Mouse (Mus musculus): ENCODE measurements around the gene Eif3b.
"Not testable (repeated sequence)": the region's sequence is repeated elsewhere in the genome, so short reads cannot be mapped to it uniquely, and the experiment has no call there.

Eif3b gene

GRCm38 (mm10) chr5:140392701-140393100 is 26.4 kb upstream of the Eif3b start:
- DNase-seq (ENCODE audit: low read depth, low spot score) = no peak

GRCm38 (mm10) chr5:140396166-140396940 is 22.8 kb upstream of the Eif3b start:
- DNase-seq (ENCODE audit: low read depth, low spot score) = peak; percentile 46

GRCm38 (mm10) chr5:140402640-140403270 is 16.4 kb upstream of the Eif3b start:
- DNase-seq (ENCODE audit: low read depth, low spot score) = no peak

GRCm38 (mm10) chr5:140405126-140405525 is 14.0 kb upstream of the Eif3b start:
- DNase-seq (ENCODE audit: low read depth, low spot score) = no peak

GRCm38 (mm10) chr5:140406666-140407065 is 12.5 kb upstream of the Eif3b start:
- DNase-seq (ENCODE audit: low read depth, low spot score) = no peak

DNA sequence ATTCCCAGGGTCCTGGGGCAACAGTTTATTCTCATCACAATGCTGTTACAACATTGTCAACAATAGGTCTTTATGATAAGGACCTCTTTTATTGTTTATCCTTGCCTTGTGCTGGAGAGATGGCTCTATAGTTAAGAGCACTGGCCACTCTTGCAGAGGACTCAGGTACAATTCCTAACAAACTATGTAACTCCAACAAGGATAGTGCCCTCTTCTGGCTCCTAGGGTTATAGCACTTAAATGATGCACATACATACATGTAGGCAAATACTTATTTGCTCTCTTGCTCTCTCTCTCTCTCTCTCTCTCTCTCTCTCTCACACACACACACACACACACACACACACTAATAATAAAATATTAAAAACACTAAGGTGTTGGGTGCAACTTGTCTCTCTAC is 10.3 kb upstream of the Eif3b start:
- peak; percentile 60 for DNase-seq (ENCODE audit: low read depth, low spot score)

GRCm38 (mm10) chr5:140411339-140411738 is 7.8 kb upstream of the Eif3b start:
- DNase-seq (ENCODE audit: low read depth, low spot score) = peak; percentile 88

- peak; percentile 44 for DNase-seq (ENCODE audit: low read depth, low spot score)
These were observed 4.5 kb upstream of the Eif3b start for GRCm38 (mm10) chr5:140414647-140415046.

- peak; percentile 33 for DNase-seq (ENCODE audit: low read depth, low spot score)
These were observed 1.0 kb upstream of the Eif3b start for GRCm38 (mm10) chr5:140418106-140418488.

DNA sequence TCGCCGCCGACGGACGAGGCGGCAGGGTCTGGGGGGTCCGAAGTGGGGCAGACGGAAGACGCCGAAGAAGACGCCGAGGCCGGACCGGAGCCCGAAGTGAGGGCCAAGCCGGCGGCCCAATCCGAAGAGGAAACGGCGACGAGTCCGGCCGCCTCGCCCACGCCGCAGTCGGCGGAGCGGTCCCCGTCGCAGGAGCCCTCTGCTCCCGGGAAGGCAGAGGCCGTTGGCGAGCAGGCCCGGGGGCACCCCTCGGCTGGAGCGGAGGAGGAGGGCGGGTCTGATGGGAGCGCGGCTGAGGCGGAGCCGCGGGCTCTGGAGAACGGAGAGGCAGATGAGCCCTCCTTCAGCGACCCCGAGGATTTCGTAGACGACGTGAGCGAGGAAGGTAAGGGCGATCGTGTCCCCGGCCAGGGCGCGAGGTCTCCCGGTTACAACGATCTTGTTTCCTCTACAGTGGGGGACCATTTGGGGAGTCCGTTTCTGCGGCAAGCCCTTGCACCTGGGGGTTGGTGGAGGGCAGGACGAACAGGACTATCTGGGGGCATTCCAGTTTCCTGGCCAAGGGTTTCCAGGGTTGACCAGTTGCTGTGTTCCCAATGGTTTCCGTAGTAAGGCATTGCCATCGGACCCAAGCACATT is 433 bp downstream of the Eif3b start:
- DNase-seq (ENCODE audit: low read depth, low spot score) = no peak

DNA sequence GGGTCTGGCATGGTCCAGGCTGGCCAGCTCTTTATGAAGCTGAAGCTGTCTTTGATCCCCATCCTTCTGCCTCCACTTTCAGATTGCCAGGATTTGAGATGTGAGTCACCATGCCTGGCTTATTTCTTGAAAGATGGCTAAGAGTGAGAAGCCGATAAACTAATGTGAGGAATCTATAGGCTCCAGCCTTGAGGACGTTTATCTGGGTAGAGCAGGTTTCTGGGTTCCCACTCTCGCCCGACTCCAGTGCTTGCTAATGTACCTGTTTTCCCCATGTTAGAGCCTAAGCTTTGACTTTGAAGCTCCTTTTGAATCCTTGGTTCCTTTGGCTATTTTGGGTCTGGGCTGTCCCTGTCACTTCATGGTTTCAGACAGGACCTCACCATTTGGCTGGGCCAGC is 1.5 kb downstream of the Eif3b start:
- DNase-seq (ENCODE audit: low read depth, low spot score) = no peak

- no peak for DNase-seq (ENCODE audit: low read depth, low spot score)
These were observed 6.1 kb downstream of the Eif3b start for GRCm38 (mm10) chr5:140425016-140425783.

DNA sequence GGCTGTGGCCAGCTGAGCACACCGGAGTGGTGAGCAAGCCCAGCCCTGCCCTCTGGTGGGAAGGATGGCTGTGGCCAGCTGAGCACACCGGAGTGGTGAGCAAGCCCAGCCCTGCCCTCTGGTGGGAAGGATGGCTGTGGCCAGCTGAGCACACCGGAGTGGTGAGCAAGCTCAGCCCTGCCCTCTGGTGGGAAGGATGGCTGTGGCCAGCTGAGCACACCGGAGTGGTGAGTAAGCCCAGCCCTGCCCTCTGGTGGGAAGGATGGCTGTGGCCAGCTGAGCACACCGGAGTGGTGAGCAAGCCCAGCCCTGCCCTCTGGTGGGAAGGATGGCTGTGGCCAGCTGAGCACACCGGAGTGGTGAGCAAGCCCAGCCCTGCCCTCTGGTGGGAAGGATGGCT is 20.0 kb downstream of the Eif3b start:
- not testable (repeated sequence) for DNase-seq (ENCODE audit: low read depth, low spot score)

GRCm38 (mm10) chr5:140441406-140441805 is 22.3 kb downstream of the Eif3b start:
- no peak for DNase-seq (ENCODE audit: low read depth, low spot score)

DNA sequence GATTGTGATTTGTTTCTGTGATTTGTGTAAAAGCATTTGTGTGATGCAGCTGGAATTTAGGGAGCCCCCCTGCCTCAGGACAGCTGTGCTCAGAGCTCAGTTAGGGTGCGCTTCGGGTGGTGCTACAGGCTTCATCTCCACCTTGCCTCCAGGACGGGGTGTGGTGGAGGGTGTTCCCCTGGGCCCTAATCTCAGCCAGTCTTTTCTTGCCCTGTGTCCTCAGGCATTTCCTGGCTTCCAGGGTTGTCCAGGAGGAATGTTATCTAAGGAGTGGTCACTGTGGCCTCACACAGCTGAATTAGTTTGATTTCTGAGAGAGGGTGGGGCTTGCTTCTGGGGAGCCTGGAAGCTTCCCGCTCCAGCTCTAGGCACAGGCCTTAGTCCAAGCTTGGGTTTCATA is 24.9 kb downstream of the Eif3b start:
- DNase-seq (ENCODE audit: low read depth, low spot score) = peak; percentile 78

GRCm38 (mm10) chr5:140445345-140445744 is 26.2 kb downstream of the Eif3b start, which contains the start of gene Gm4869:
Gene Gm4869 (plus strand): TSS chr5:140445645.
- DNase-seq (ENCODE audit: low read depth, low spot score) = no peak

DNA sequence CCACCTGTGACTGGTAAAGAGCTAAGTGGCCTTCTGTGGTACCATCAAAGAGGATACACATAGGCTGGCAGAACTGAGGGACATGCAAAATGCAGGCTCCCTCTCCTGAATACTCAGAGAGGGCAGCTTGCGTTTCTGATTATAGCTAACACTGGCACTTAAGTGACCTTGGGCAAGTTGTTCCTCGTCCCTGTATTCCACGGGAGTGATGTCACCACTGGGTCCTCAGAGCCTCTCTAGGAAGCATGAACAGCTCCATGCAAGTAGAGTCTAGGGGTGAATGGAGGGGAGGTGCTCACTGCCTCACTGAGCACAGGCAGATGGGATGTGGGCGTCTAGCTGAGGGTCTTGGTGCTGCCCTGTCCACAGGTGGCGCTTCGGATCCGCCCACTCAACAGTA is 26.9 kb downstream of the Eif3b start:
- DNase-seq (ENCODE audit: low read depth, low spot score) = no peak

- DNase-seq (ENCODE audit: low read depth, low spot score) = no peak
These were observed 35.4 kb downstream of the Eif3b start for GRCm38 (mm10) chr5:140454488-140454887.

DNA sequence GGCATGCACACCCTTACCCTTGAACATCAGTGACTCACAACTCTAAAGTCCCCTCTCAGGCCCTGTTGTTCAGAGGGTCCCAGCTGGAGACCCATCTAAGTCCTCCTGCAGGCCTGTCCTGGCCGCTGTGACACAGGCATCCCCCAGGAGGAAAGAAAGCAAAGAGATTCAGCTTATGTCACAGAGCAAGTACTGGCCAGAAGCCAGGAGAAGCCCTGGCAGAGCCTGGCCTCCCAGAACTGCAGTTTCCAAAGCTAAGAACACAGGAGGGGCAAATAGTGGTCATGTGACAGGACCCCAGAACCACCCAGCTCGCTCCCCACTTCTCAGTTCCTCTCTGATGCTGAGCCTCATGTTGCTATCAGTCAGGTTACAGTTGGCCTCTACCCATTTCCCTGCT is 36.3 kb downstream of the Eif3b start:
- no peak for DNase-seq (ENCODE audit: low read depth, low spot score)

DNA sequence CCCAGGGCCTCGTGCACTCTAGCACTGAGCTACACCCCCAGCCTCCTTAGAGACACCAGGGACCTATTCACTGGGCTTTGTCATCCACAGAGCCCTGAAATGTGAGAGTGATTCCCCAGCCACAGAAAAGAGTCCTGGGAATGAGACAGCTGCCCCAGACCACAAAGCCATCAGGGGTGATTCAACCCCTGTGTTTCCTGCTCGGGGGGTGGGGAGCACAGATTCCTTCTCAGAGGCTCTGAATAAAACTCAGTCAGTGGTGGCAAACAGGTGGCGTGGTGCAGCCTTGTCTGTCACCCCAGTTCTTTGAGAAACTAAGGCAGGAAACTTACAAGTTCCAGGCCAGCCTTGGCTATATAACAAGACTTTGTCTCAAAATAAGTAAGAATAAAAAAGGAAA is 42.3 kb downstream of the Eif3b start:
- DNase-seq (ENCODE audit: low read depth, low spot score) = no peak

GRCm38 (mm10) chr5:140463151-140463550 is 44.0 kb downstream of the Eif3b start:
- DNase-seq (ENCODE audit: low read depth, low spot score) = not testable (repeated sequence)

- DNase-seq (ENCODE audit: low read depth, low spot score) = peak; percentile 45
These were observed 45.8 kb downstream of the Eif3b start for GRCm38 (mm10) chr5:140464943-140465342.
